Mouse (Mus musculus): ENCODE results near the gene Commd1. TPM values are rescaled to one million over a fixed set of nuclear protein-coding genes. Genes with fewer than 3 reads are reported as not detected.
A peak's percentile ranks its signal among the peaks of the same experiment; 100 is the strongest.

Commd1 gene
- total and polyA plus RNA-seq, 2 experiments from 2014 or later, result 44.0 to 207 TPM

GRCm38 (mm10) chr11:22978711-22979110, 3.5 kb downstream of the Commd1 start:
- no peaks in the 10 kb centered on the region for H3K9me3 ChIP-seq (ENCODE audit: low read length)
- ATAC-seq (no peak), DNase-seq (no peak)
- no peak overlapping the region for H3K4me2 ChIP-seq (ENCODE audit: low read depth)
- WGBS, result 28% methylated on average over 1 of the region's 1 CpGs
- H3K27ac ChIP-seq (ENCODE audit: low read depth, low read length), result no peak overlapping the region
- H3K4me1 ChIP-seq (ENCODE audit: insufficient read depth), result peaks cover 14% of the 10 kb centered on the region; the same call in 1 of the 2 replicates
- no peak overlapping the region for H3K9ac ChIP-seq
- peaks cover 6% of the 10 kb centered on the region for H3K36me3 ChIP-seq (ENCODE audit: insufficient read depth)
- H3K4me3 ChIP-seq (ENCODE audit: low read depth, low read length), result no peak overlapping the region
- no peaks in the 10 kb centered on the region for H3K27me3 ChIP-seq (ENCODE audit: insufficient read depth, low read length)
- no peak for TF ChIP-seq CTCF (IDR thresholded peaks at IDR 0.05; ENCODE audit: low read depth)

GRCm38 (mm10) chr11:22978215-22978614, 4.0 kb downstream of the Commd1 start:
- DNase-seq, result no peak
- peaks cover 14% of the 10 kb centered on the region; the same call in 1 of the 2 replicates for H3K4me1 ChIP-seq (ENCODE audit: insufficient read depth)
- TF ChIP-seq CTCF (IDR thresholded peaks at IDR 0.05; ENCODE audit: low read depth), result no peak
- H3K9ac ChIP-seq, result no peak overlapping the region
- WGBS, result 89% methylated on average over 3 of the region's 3 CpGs
- H3K36me3 ChIP-seq (ENCODE audit: insufficient read depth), result peaks cover 6% of the 10 kb centered on the region
- no peak overlapping the region for H3K27ac ChIP-seq (ENCODE audit: low read depth, low read length)
- no peaks in the 10 kb centered on the region for H3K27me3 ChIP-seq (ENCODE audit: insufficient read depth, low read length)
- no peak for ATAC-seq
- H3K9me3 ChIP-seq (ENCODE audit: low read length), result no peaks in the 10 kb centered on the region
- no peak overlapping the region for H3K4me2 ChIP-seq (ENCODE audit: low read depth)
- H3K4me3 ChIP-seq (ENCODE audit: low read depth, low read length), result no peak overlapping the region

- Histone ChIP-seq H3K4me2 (ENCODE audit: low read depth) (peak overlapping the region; percentile 53), H3K9ac (peak overlapping the region; percentile 53), H3K36me3 (ENCODE audit: insufficient read depth) (peaks cover 6% of the 10 kb centered on the region), H3K27me3 (ENCODE audit: insufficient read depth, low read length) (no peaks in the 10 kb centered on the region), H3K27ac (ENCODE audit: low read depth, low read length) (peak overlapping the region; percentile 73), H3K4me3 (ENCODE audit: low read depth, low read length) (peak overlapping the region; percentile 56), H3K9me3 (ENCODE audit: low read length) (0 out of 2 replicates have a peak, but pooled peaks cover 3% of the 10 kb centered on the region), H3K4me1 (ENCODE audit: insufficient read depth) (peaks cover 7% of the 10 kb centered on the region; the same call in 1 of the 2 replicates)
- ATAC-seq (no peak), DNase-seq (no peak)
- WGBS, result 40% methylated on average over 14 of the region's 14 CpGs
- TF ChIP-seq CTCF (IDR thresholded peaks at IDR 0.05; ENCODE audit: low read depth), result no peak
Observed at GRCm38 (mm10) chr11:22973599-22973998, 8.6 kb downstream of the Commd1 start.

- Histone ChIP-seq H3K4me2 (ENCODE audit: low read depth) (peak overlapping the region; percentile 60), H3K27me3 (ENCODE audit: insufficient read depth, low read length) (no peaks in the 10 kb centered on the region), H3K27ac (ENCODE audit: low read depth, low read length) (peak overlapping the region; percentile 82), H3K9me3 (ENCODE audit: low read length) (0 out of 2 replicates have a peak, but pooled peaks cover 3% of the 10 kb centered on the region), H3K36me3 (ENCODE audit: insufficient read depth) (peaks cover 1% of the 10 kb centered on the region), H3K9ac (peak overlapping the region; percentile 73), H3K4me1 (ENCODE audit: insufficient read depth) (peaks cover 7% of the 10 kb centered on the region; the same call in 1 of the 2 replicates), H3K4me3 (ENCODE audit: low read depth, low read length) (peak overlapping the region; percentile 56)
- WGBS, result 47% methylated on average over 45 of the region's 46 CpGs
- peak; percentile 67 for ATAC-seq
- DNase-seq, result peak; percentile 90
- TF ChIP-seq CTCF (IDR thresholded peaks at IDR 0.05; ENCODE audit: low read depth), result peak; percentile 9; the same call in 1 of the 2 replicates
Observed at GRCm38 (mm10) chr11:22972746-22973526, 9.2 kb downstream of the Commd1 start.

GRCm38 (mm10) chr11:22971835-22972709, 10.1 kb downstream of the Commd1 start, which contains the start of gene Zrsr1:
Gene Zrsr1 (plus strand): TSS chr11:22972005.
- ATAC-seq (peak; percentile 93), DNase-seq (peak; percentile 82)
- 0 out of 2 replicates have a peak, but pooled peaks cover 3% of the 10 kb centered on the region for H3K9me3 ChIP-seq (ENCODE audit: low read length)
- no peaks in the 10 kb centered on the region; the same call in 1 of the 2 replicates for H3K36me3 ChIP-seq (ENCODE audit: insufficient read depth)
- TF ChIP-seq CTCF (IDR thresholded peaks at IDR 0.05; ENCODE audit: low read depth), result peak; percentile 42; the same call in 1 of the 2 replicates
- 51% methylated on average over 56 of the region's 56 CpGs for WGBS
- peak within 1 kb of the TSS; percentile 56 for H3K4me3 ChIP-seq (ENCODE audit: low read depth, low read length)
- H3K27me3 ChIP-seq (ENCODE audit: insufficient read depth, low read length), result no peaks in the 10 kb centered on the region
- H3K9ac ChIP-seq, result peak within 1 kb of the TSS; percentile 73
- peaks cover 7% of the 10 kb centered on the region; the same call in 1 of the 2 replicates for H3K4me1 ChIP-seq (ENCODE audit: insufficient read depth)
- peak within 1 kb of the TSS; percentile 82 for H3K27ac ChIP-seq (ENCODE audit: low read depth, low read length)
- H3K4me2 ChIP-seq (ENCODE audit: low read depth), result peak within 1 kb of the TSS; percentile 60

GRCm38 (mm10) chr11:22970546-22970945, 11.6 kb downstream of the Commd1 start:
- Histone ChIP-seq H3K27ac (ENCODE audit: low read depth, low read length) (no peak overlapping the region), H3K4me1 (ENCODE audit: insufficient read depth) (peaks cover 3% of the 10 kb centered on the region; the same call in 1 of the 2 replicates), H3K27me3 (ENCODE audit: insufficient read depth, low read length) (no peaks in the 10 kb centered on the region), H3K9ac (no peak overlapping the region), H3K4me2 (ENCODE audit: low read depth) (no peak overlapping the region), H3K4me3 (ENCODE audit: low read depth, low read length) (no peak overlapping the region), H3K36me3 (ENCODE audit: insufficient read depth) (no peaks in the 10 kb centered on the region; the same call in 1 of the 2 replicates), H3K9me3 (ENCODE audit: low read length) (0 out of 2 replicates have a peak, but pooled peaks cover 3% of the 10 kb centered on the region)
- TF ChIP-seq CTCF (IDR thresholded peaks at IDR 0.05; ENCODE audit: low read depth), result no peak
- WGBS, result 96% methylated on average over 1 of the region's 1 CpGs
- no peak for ATAC-seq
- no peak for DNase-seq
